ENCODE assay signal across 8 mouse cellular contexts in genomic region chr3:9573581-9573980, GRCm38 (mm10). TPM values are rescaled to one million over a fixed set of nuclear protein-coding genes. Genes with fewer than 3 reads are reported as not detected.
DNase-seq lines count a peak whose midpoint lies in the region; ATAC-seq lines count a peak whose summit lies in the region.
"Had no signal": no experiment of that assay in that cellular context is flagged by ENCODE, and none has a peak within 500 bp of the region (broad histone marks: within the 10 kb centered on the region; RNA-seq: fewer than 3 reads in every experiment).

No protein-coding gene starts in this region.

- ATAC-seq in embryonic facial prominence, embryonic 14.5 days (ENCODE audit: low read depth) = peak; percentile 71
- peak; percentile 92 for ATAC-seq in intestine, embryonic 15.5 days
- peak; percentile 73 for ATAC-seq in liver, embryonic 13.5 days (ENCODE audit: low read depth)
- no peak for ATAC-seq in midbrain, embryonic 13.5 days
- ATAC-seq in forebrain, embryonic 13.5 days = no peak

- DNase-seq in R1 (ENCODE audit: low read depth, low spot score) = peak; percentile 40
- DNase-seq in embryonic facial prominence, embryonic 14.5 days (ENCODE audit: low spot score) = peak; percentile 92
- peak; percentile 33 for DNase-seq in liver, embryonic 13.5 days
- DNase-seq in thymus, postnatal 36 days = no peak

- H3K9me3 ChIP-seq in embryonic facial prominence, embryonic 14.5 days (ENCODE audit: control insufficient read depth, low read length) = no peaks in the 10 kb centered on the region
- no peaks in the 10 kb centered on the region for H3K9me3 ChIP-seq in intestine, embryonic 15.5 days
- no peaks in the 10 kb centered on the region for H3K9me3 ChIP-seq in liver, embryonic 13.5 days (replicated peaks)
- H3K9me3 ChIP-seq in midbrain, embryonic 13.5 days = no peaks in the 10 kb centered on the region
- H3K9me3 ChIP-seq in forebrain, embryonic 13.5 days (replicated peaks) = no peaks in the 10 kb centered on the region
- H3K9me3 ChIP-seq: embryonic facial prominence, embryonic 12.5 days had no signal

- no peaks in the 10 kb centered on the region for H3K27me3 ChIP-seq in embryonic facial prominence, embryonic 14.5 days (replicated peaks; ENCODE audit: control insufficient read depth, insufficient read depth, low read length)
- no peaks in the 10 kb centered on the region for H3K27me3 ChIP-seq in intestine, embryonic 15.5 days (replicated peaks)
- no peaks in the 10 kb centered on the region for H3K27me3 ChIP-seq in liver, embryonic 13.5 days
- H3K27me3 ChIP-seq in midbrain, embryonic 13.5 days = no peaks in the 10 kb centered on the region
- H3K27me3 ChIP-seq in forebrain, embryonic 13.5 days = no peaks in the 10 kb centered on the region
- H3K27me3 ChIP-seq: embryonic facial prominence, embryonic 12.5 days had no signal

- no peak overlapping the region for H3K4me2 ChIP-seq in embryonic facial prominence, embryonic 14.5 days (ENCODE audit: low read depth, low read length)
- no peak overlapping the region for H3K4me2 ChIP-seq in intestine, embryonic 15.5 days (replicated peaks)
- H3K4me2 ChIP-seq in liver, embryonic 13.5 days = 0 out of 2 replicates have a peak overlapping the region, but pooled peaks have one; percentile 8
- no peak overlapping the region for H3K4me2 ChIP-seq in midbrain, embryonic 13.5 days (replicated peaks)
- H3K4me2 ChIP-seq in forebrain, embryonic 13.5 days = no peak overlapping the region
- H3K4me2 ChIP-seq: embryonic facial prominence, embryonic 12.5 days had no signal

- WGBS in embryonic facial prominence, embryonic 14.5 days = 21% methylated on average over 6 of the region's 6 CpGs
- 11% methylated on average over 6 of the region's 6 CpGs for whole genome bisulfite sequencing in intestine, embryonic 15.5 days
- WGBS in liver, embryonic 13.5 days (ENCODE audit: insufficient replicate concordance) = 26% methylated on average over 6 of the region's 6 CpGs
- 65% methylated on average over 6 of the region's 6 CpGs for WGBS in midbrain, embryonic 13.5 days
- WGBS in forebrain, embryonic 13.5 days = 49% methylated on average over 6 of the region's 6 CpGs

- H3K4me3 ChIP-seq in embryonic facial prominence, embryonic 14.5 days (ENCODE audit: low read depth, low read length) = no peak overlapping the region
- no peak overlapping the region for H3K4me3 ChIP-seq in intestine, embryonic 15.5 days (replicated peaks)
- H3K4me3 ChIP-seq in liver, embryonic 13.5 days (replicated peaks) = no peak overlapping the region
- no peak overlapping the region for H3K4me3 ChIP-seq in midbrain, embryonic 13.5 days (replicated peaks)
- no peak overlapping the region for H3K4me3 ChIP-seq in forebrain, embryonic 13.5 days
- H3K4me3 ChIP-seq: embryonic facial prominence, embryonic 12.5 days had no signal

- no peaks in the 10 kb centered on the region for H3K36me3 ChIP-seq in embryonic facial prominence, embryonic 14.5 days (ENCODE audit: control insufficient read depth, insufficient read depth, low read length)
- no peaks in the 10 kb centered on the region for H3K36me3 ChIP-seq in intestine, embryonic 15.5 days
- no peaks in the 10 kb centered on the region for H3K36me3 ChIP-seq in liver, embryonic 13.5 days
- H3K36me3 ChIP-seq in midbrain, embryonic 13.5 days = no peaks in the 10 kb centered on the region
- H3K36me3 ChIP-seq in forebrain, embryonic 13.5 days (ENCODE audit: poor library complexity, severe bottlenecking) = no peaks in the 10 kb centered on the region
- H3K36me3 ChIP-seq: embryonic facial prominence, embryonic 12.5 days had no signal

- no peak overlapping the region for H3K9ac ChIP-seq in embryonic facial prominence, embryonic 14.5 days (ENCODE audit: low read depth, low read length)
- H3K9ac ChIP-seq in intestine, embryonic 15.5 days = no peak overlapping the region
- no peak overlapping the region for H3K9ac ChIP-seq in liver, embryonic 13.5 days
- no peak overlapping the region for H3K9ac ChIP-seq in midbrain, embryonic 13.5 days (replicated peaks)
- H3K9ac ChIP-seq in forebrain, embryonic 13.5 days = no peak overlapping the region
- H3K9ac ChIP-seq: embryonic facial prominence, embryonic 12.5 days had no signal

- no peak overlapping the region for H3K27ac ChIP-seq in embryonic facial prominence, embryonic 14.5 days (replicated peaks; ENCODE audit: low read depth, low read length)
- H3K27ac ChIP-seq in intestine, embryonic 15.5 days = no peak overlapping the region
- H3K27ac ChIP-seq in liver, embryonic 13.5 days = peak overlapping the region; percentile 76
- H3K27ac ChIP-seq in midbrain, embryonic 13.5 days = no peak overlapping the region
- no peak overlapping the region for H3K27ac ChIP-seq in forebrain, embryonic 13.5 days
- H3K27ac ChIP-seq: embryonic facial prominence, embryonic 12.5 days had no signal

- H3K4me1 ChIP-seq in embryonic facial prominence, embryonic 14.5 days (ENCODE audit: control insufficient read depth, insufficient read depth, low read length) = peaks cover 28% of the 10 kb centered on the region
- peaks cover 14% of the 10 kb centered on the region for H3K4me1 ChIP-seq in intestine, embryonic 15.5 days (replicated peaks)
- H3K4me1 ChIP-seq in liver, embryonic 13.5 days (replicated peaks) = peaks cover 69% of the 10 kb centered on the region
- H3K4me1 ChIP-seq in midbrain, embryonic 13.5 days (replicated peaks) = peaks cover 30% of the 10 kb centered on the region
- H3K4me1 ChIP-seq in forebrain, embryonic 13.5 days = peaks cover 46% of the 10 kb centered on the region

RNA-seq across cellular contexts. Expression of gene Zfp704, which starts 36.3 kb away (rescaled TPM):
- 11.7 and 11.9 TPM in 2 replicates for polyA plus RNA-seq in embryonic facial prominence, embryonic 14.5 days (2014; fragmentation: Nextera tagmentation; extraction: Ambion mirVana)
- polyA plus RNA-seq in intestine, embryonic 15.5 days (2015; fragmentation: Nextera tagmentation; extraction: Ambion mirVana) = 6.0 and 6.3 TPM in 2 replicates
- 0.98 and 1.2 TPM in 2 replicates for polyA plus RNA-seq in liver, embryonic 13.5 days (2015; fragmentation: Nextera tagmentation; extraction: Ambion mirVana)
- polyA plus RNA-seq in midbrain, embryonic 13.5 days (2015; fragmentation: Nextera tagmentation; extraction: Ambion mirVana) = 7.8 and 8.3 TPM in 2 replicates
- polyA plus RNA-seq in forebrain, embryonic 13.5 days (2015; fragmentation: Nextera tagmentation; extraction: Ambion mirVana) = 10.6 and 10.9 TPM in 2 replicates

Comparison
In these comparisons a context has a peak if more than half of its experiments do, and no peak if none do; other contexts are left out.
1. DNase-seq: peak in R1 (single experiment), embryonic facial prominence, embryonic 14.5 days (single experiment) and liver, embryonic 13.5 days (single experiment); none in thymus, postnatal 36 days (0 of 2).
2. ATAC-seq: peak in embryonic facial prominence, embryonic 14.5 days (single experiment), intestine, embryonic 15.5 days (single experiment) and liver, embryonic 13.5 days (single experiment); none in midbrain, embryonic 13.5 days (single experiment) and forebrain, embryonic 13.5 days (single experiment).